In genomic region chr2:163343671-163344070, GRCm38 (mm10) we compare ENCODE assay signal across 8 mouse cellular contexts. TPM values are rescaled to one million over a fixed set of nuclear protein-coding genes. Genes with fewer than 3 reads are reported as not detected.
DNase-seq lines count a peak whose midpoint lies in the region; ATAC-seq and TF ChIP-seq lines count a peak whose summit lies in the region.

No protein-coding gene starts in this region.

- no peak for ATAC-seq in heart, embryonic 12.5 days (ENCODE audit: insufficient number of reproducible peaks, low FRiP score)
- no peak for ATAC-seq in embryonic facial prominence, embryonic 11.5 days (replicated peaks; ENCODE audit: insufficient number of reproducible peaks, low FRiP score, low TSS enrichment, low read depth)

- 0 out of 2 replicates have a peak overlapping the region, but pooled peaks have one; percentile 17 for H3K27ac ChIP-seq in heart, embryonic 12.5 days (ENCODE audit: poor library complexity, severe bottlenecking)
- no peak overlapping the region for H3K27ac ChIP-seq in spleen, adult 2 months (ENCODE audit: insufficient read depth, low read length)
- no peak overlapping the region for H3K27ac ChIP-seq in embryonic facial prominence, embryonic 11.5 days (replicated peaks; ENCODE audit: low read depth, low read length)

- H3K9ac ChIP-seq in heart, embryonic 12.5 days = no peak overlapping the region
- H3K9ac ChIP-seq in embryonic facial prominence, embryonic 11.5 days (replicated peaks; ENCODE audit: low read length) = no peak overlapping the region

- intact Hi-C loops in heart, postnatal 25 days (cut with DNase I) = no loop called here

- no peak for TF ChIP-seq POLR2A in spleen, adult 2 months (IDR thresholded peaks at IDR 0.05; ENCODE audit: low read depth, low read length)

- H3K4me3 ChIP-seq in heart, embryonic 12.5 days = no peak overlapping the region
- H3K4me3 ChIP-seq in spleen, adult 2 months (ENCODE audit: extremely low read depth, insufficient read depth, insufficient read length) = no peak overlapping the region
- H3K4me3 ChIP-seq in embryonic facial prominence, embryonic 11.5 days (ENCODE audit: low read depth, low read length) = no peak overlapping the region

- peaks cover 74% of the 10 kb centered on the region for H3K4me1 ChIP-seq in heart, embryonic 12.5 days (replicated peaks)
- no peaks in the 10 kb centered on the region for H3K4me1 ChIP-seq in spleen, adult 2 months (ENCODE audit: control insufficient read depth, insufficient read depth, insufficient read length)
- peaks cover 8% of the 10 kb centered on the region; the same call in 1 of the 2 replicates for H3K4me1 ChIP-seq in embryonic facial prominence, embryonic 11.5 days (ENCODE audit: control insufficient read depth, insufficient read depth, low read length)

- peaks cover 43% of the 10 kb centered on the region for H3K36me3 ChIP-seq in heart, embryonic 12.5 days
- no peaks in the 10 kb centered on the region for H3K36me3 ChIP-seq in spleen, adult 2 months (ENCODE audit: control insufficient read depth, insufficient read depth, low read length)
- no peaks in the 10 kb centered on the region for H3K36me3 ChIP-seq in embryonic facial prominence, embryonic 11.5 days (replicated peaks; ENCODE audit: control insufficient read depth, insufficient read depth, low read depth, low read length)

- DNase-seq in heart, postnatal 25 days (ENCODE audit: low spot score) = no peak
- DNase-seq in spleen, adult 2 months (ENCODE audit: low read depth in 1 of 2, low spot score in 2 of 2) = no peak
- DNase-seq in spleen, postnatal 36 days (ENCODE audit: low spot score in 2 of 2) = no peak
- peak; percentile 47 for DNase-seq in embryonic facial prominence, embryonic 11.5 days (ENCODE audit: low spot score)
- peak; percentile 58 for DNase-seq in testis, postnatal 10 days (ENCODE audit: low spot score)
- no peak for DNase-seq in gastrocnemius, adult 18-20 months (ENCODE audit: low spot score)
- no peak for DNase-seq in left cerebral cortex, adult 11 months (ENCODE audit: low spot score)

- peaks cover 19% of the 10 kb centered on the region for H3K27me3 ChIP-seq in heart, embryonic 12.5 days (replicated peaks)
- peaks cover 5% of the 10 kb centered on the region; the same call in 1 of the 2 replicates for H3K27me3 ChIP-seq in spleen, adult 2 months (ENCODE audit: control insufficient read depth, insufficient read depth, low read length)
- H3K27me3 ChIP-seq in embryonic facial prominence, embryonic 11.5 days (ENCODE audit: control insufficient read depth, insufficient read depth, low read length) = peaks cover 15% of the 10 kb centered on the region

- 88% methylated on average over 4 of the region's 4 CpGs for WGBS in heart, embryonic 12.5 days
- 90% methylated on average over 4 of the region's 4 CpGs for WGBS in spleen, adult 2 months
- WGBS in embryonic facial prominence, embryonic 11.5 days = 84% methylated on average over 4 of the region's 4 CpGs

- TF ChIP-seq CTCF in spleen, adult 2 months (IDR thresholded peaks at IDR 0.05; ENCODE audit: extremely low read depth, insufficient read depth, insufficient read length, insufficient replicate concordance) = 0 out of 2 replicates have a peak, but pooled peaks have one; percentile 4

- no peak overlapping the region for H3K4me2 ChIP-seq in heart, embryonic 12.5 days
- no peak overlapping the region for H3K4me2 ChIP-seq in embryonic facial prominence, embryonic 11.5 days (ENCODE audit: low read depth, low read length)

- H3K9me3 ChIP-seq in heart, embryonic 12.5 days (replicated peaks) = no peaks in the 10 kb centered on the region
- H3K9me3 ChIP-seq in embryonic facial prominence, embryonic 11.5 days (replicated peaks; ENCODE audit: control insufficient read depth, low read length) = no peaks in the 10 kb centered on the region

RNA-seq across cellular contexts. Expression of gene Jph2, which starts 54.1 kb away (rescaled TPM):
- polyA plus RNA-seq in heart, embryonic 12.5 days (2016; fragmentation: Nextera tagmentation; extraction: Ambion mirVana) = 62.5 and 62.7 TPM in 2 replicates
- total RNA-seq in heart, postnatal 25 days (2021) = 100 to 1,000 TPM; 374 to 418 TPM
- polyA plus RNA-seq in spleen, adult 2 months (2012; rRNA removed) = 2.9 and 4.3 TPM in 2 replicates
- 0.42 and 0.54 TPM in 2 replicates for polyA plus RNA-seq in embryonic facial prominence, embryonic 11.5 days (2014; fragmentation: Nextera tagmentation; extraction: Ambion mirVana)
- 100 to 1,000 TPM; 401 to 487 TPM for total RNA-seq in gastrocnemius, adult 18-20 months (2021)

Comparison
In these comparisons a context has a peak if more than half of its experiments do, and no peak if none do; other contexts are left out.
1. DNase-seq: peak in embryonic facial prominence, embryonic 11.5 days (single experiment) and testis, postnatal 10 days (single experiment); none in heart, postnatal 25 days (single experiment), spleen, adult 2 months (0 of 2), spleen, postnatal 36 days (0 of 2), gastrocnemius, adult 18-20 months (single experiment) and left cerebral cortex, adult 11 months (single experiment).
2. RNA of gene Jph2, which starts 54.1 kb away (polyA plus RNA-seq): 62.5 to 62.7 TPM in heart, embryonic 12.5 days; 2.9 to 4.3 TPM in spleen, adult 2 months and 0.42 to 0.54 TPM in embryonic facial prominence, embryonic 11.5 days; every median in the first group is over 10 times any median in the second.